Mouse (Mus musculus): Measurements from ENCODE around the gene Rara. TPM values are rescaled to one million over a fixed set of nuclear protein-coding genes. Genes with fewer than 3 reads are reported as not detected.

Rara gene
- polyA plus RNA-seq, 1 experiment: 37.0 TPM

DNA sequence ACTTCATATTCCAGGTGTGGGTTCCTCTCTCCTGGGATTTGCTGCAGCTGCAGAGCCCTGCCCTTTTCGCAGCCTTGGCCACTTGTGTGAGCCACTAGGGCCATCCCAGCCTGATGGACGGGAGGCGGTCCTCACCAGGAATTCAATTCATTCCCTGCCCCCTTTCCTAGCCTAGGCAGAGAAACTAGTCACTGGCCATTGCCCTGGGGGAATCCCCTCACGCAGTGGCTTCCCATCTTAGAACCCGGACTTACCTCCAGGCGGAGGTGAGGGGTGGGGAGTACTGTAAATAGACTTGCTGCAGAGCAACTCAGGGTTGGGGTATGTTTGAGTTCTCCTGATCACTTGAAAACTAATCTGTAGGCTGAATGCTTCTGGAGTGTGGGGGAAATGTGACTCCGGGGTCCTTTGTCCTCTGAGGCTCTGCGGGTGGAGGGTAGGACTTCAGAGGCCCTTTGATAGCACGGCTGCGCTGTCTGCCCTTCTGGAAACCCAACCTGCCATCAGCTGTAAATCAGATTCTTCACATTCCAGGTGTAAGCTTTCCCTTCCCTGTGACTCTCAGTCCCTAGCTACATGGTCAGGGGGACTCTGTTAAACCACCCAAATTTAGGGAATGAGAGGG lies 24.9 kb upstream of the Rara start:
- Histone ChIP-seq H3K4me3 (ENCODE audit: extremely low read depth, insufficient read depth, insufficient read length) (no peak overlapping the region), H3K27me3 (ENCODE audit: control insufficient read depth, insufficient read depth, low read length) (no peaks in the 10 kb centered on the region), H3K27ac (ENCODE audit: insufficient read depth, low read length) (no peak overlapping the region), H3K36me3 (ENCODE audit: control insufficient read depth, insufficient read depth, low read length) (peaks cover 22% of the 10 kb centered on the region), H3K4me1 (ENCODE audit: control insufficient read depth, insufficient read depth, insufficient read length) (peaks cover 2% of the 10 kb centered on the region; the same call in 1 of the 2 replicates)
- WGBS: 92% methylated on average over 10 of the region's 10 CpGs
- DNase-seq (ENCODE audit: low read depth in 1 of 2, low spot score in 2 of 2): no peak
- no peak for TF ChIP-seq POLR2A (IDR thresholded peaks at IDR 0.05; ENCODE audit: low read depth, low read length)
- TF ChIP-seq CTCF (IDR thresholded peaks at IDR 0.05; ENCODE audit: extremely low read depth, insufficient read depth, insufficient read length, insufficient replicate concordance): no peak

DNA sequence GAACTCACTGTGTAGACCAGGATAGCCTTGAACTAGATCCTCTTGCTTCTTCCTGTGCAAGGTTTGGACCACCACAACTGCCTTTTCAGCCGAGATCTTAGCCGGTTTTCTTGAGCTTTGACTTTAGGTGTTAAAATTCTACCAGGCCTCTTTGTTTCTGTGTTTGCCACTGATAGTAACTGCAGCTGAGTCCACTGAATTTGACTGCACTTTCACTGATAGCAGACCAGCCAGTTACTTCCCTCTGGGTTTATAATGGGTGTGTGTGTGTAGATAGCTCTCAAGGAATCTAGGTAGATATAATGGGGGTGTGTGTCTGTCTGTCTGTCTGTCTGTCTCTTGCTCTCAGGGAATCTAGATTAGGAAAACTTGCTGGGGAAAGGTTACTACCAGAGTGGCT lies 23.0 kb upstream of the Rara start:
- TF ChIP-seq CTCF (IDR thresholded peaks at IDR 0.05; ENCODE audit: extremely low read depth, insufficient read depth, insufficient read length, insufficient replicate concordance) (no peak), POLR2A (IDR thresholded peaks at IDR 0.05; ENCODE audit: low read depth, low read length) (no peak)
- 78% methylated on average over 2 of the region's 2 CpGs for WGBS
- no peaks in the 10 kb centered on the region for H3K27me3 ChIP-seq (ENCODE audit: control insufficient read depth, insufficient read depth, low read length)
- peaks cover 13% of the 10 kb centered on the region for H3K36me3 ChIP-seq (ENCODE audit: control insufficient read depth, insufficient read depth, low read length)
- no peak for DNase-seq (ENCODE audit: low read depth in 1 of 2, low spot score in 2 of 2)
- no peak overlapping the region for H3K4me3 ChIP-seq (ENCODE audit: extremely low read depth, insufficient read depth, insufficient read length)
- peaks cover 6% of the 10 kb centered on the region for H3K4me1 ChIP-seq (ENCODE audit: control insufficient read depth, insufficient read depth, insufficient read length)
- no peak overlapping the region for H3K27ac ChIP-seq (ENCODE audit: insufficient read depth, low read length)

DNA sequence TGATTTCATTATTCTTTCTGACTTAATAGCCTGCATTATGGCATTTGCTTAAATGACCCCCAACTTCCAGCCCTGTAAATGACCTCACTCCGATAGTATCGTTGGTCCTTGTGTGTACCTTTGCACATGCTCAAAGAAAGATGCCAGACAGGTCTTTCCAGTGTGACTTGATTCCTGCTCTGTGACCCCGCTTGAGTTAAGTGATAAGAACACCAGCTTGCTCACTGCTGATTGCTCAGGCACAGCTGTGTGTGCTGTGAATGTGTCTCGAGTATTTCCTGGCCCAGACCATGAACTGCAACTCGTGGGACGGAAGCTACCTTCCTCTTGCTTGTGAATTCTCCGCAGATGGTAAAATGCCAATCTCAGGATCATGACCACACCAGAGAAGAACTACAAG lies 22.6 kb upstream of the Rara start:
- 61% methylated on average over 7 of the region's 7 CpGs for WGBS
- no peak overlapping the region for H3K4me3 ChIP-seq (ENCODE audit: extremely low read depth, insufficient read depth, insufficient read length)
- no peak for DNase-seq (ENCODE audit: low read depth in 1 of 2, low spot score in 2 of 2)
- peaks cover 9% of the 10 kb centered on the region; the same call in 1 of the 2 replicates for H3K36me3 ChIP-seq (ENCODE audit: control insufficient read depth, insufficient read depth, low read length)
- no peak overlapping the region for H3K27ac ChIP-seq (ENCODE audit: insufficient read depth, low read length)
- peaks cover 6% of the 10 kb centered on the region for H3K4me1 ChIP-seq (ENCODE audit: control insufficient read depth, insufficient read depth, insufficient read length)
- TF ChIP-seq POLR2A (IDR thresholded peaks at IDR 0.05; ENCODE audit: low read depth, low read length) (no peak), CTCF (IDR thresholded peaks at IDR 0.05; ENCODE audit: extremely low read depth, insufficient read depth, insufficient read length, insufficient replicate concordance) (no peak)
- H3K27me3 ChIP-seq (ENCODE audit: control insufficient read depth, insufficient read depth, low read length): no peaks in the 10 kb centered on the region

DNA sequence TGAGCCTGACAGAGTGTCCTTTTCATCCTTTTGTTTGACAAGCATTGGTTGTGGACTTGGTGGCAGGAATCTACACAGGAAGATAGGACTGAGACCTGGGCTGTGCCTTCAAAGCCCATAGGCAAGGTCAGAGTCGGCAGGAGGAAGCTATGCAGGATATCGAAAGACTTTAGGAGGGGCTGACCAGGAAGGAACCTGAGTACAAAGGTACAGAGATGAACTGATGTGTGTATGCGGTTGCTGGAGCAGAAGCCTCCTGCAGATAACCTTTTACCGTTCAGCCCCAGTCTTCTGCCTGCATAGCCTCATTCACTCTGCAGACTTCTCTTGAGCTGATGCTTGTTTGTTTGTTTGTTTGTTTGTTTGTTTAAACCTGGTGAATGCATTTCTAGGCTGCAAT lies 22.0 kb upstream of the Rara start:
- no peak for TF ChIP-seq CTCF (IDR thresholded peaks at IDR 0.05; ENCODE audit: extremely low read depth, insufficient read depth, insufficient read length, insufficient replicate concordance)
- TF ChIP-seq POLR2A (IDR thresholded peaks at IDR 0.05; ENCODE audit: low read depth, low read length): no peak
- Histone ChIP-seq H3K27ac (ENCODE audit: insufficient read depth, low read length) (no peak overlapping the region), H3K27me3 (ENCODE audit: control insufficient read depth, insufficient read depth, low read length) (no peaks in the 10 kb centered on the region), H3K4me1 (ENCODE audit: control insufficient read depth, insufficient read depth, insufficient read length) (peaks cover 3% of the 10 kb centered on the region), H3K36me3 (ENCODE audit: control insufficient read depth, insufficient read depth, low read length) (peaks cover 9% of the 10 kb centered on the region; the same call in 1 of the 2 replicates), H3K4me3 (ENCODE audit: extremely low read depth, insufficient read depth, insufficient read length) (no peak overlapping the region)
- 61% methylated on average over 4 of the region's 4 CpGs for WGBS
- no peak for DNase-seq (ENCODE audit: low read depth in 1 of 2, low spot score in 2 of 2)

DNA sequence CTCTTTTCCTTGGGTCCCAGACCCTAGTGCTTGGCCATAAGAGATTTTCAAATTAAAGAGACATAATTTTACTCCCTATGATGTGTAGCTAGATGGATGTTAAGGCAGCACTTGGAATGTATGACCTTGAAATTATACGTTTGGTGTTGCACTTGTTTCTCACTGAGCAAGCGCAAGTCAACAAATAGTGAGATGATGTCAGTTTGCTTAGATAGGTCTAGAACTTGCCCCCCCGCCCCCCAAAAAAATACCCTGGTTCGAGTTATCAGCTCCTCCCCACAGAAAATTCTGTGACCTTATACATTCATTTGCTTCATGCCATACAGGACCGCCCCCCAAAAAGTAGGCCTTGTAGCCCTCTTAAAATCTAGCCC lies 20.6 kb upstream of the Rara start:
- no peak for DNase-seq (ENCODE audit: low read depth in 1 of 2, low spot score in 2 of 2)
- Histone ChIP-seq H3K4me3 (ENCODE audit: extremely low read depth, insufficient read depth, insufficient read length) (no peak overlapping the region; the same call in 1 of the 2 replicates), H3K27ac (ENCODE audit: insufficient read depth, low read length) (peak overlapping the region; percentile 7; the same call in 1 of the 2 replicates), H3K36me3 (ENCODE audit: control insufficient read depth, insufficient read depth, low read length) (0 out of 2 replicates have a peak, but pooled peaks cover 4% of the 10 kb centered on the region), H3K27me3 (ENCODE audit: control insufficient read depth, insufficient read depth, low read length) (no peaks in the 10 kb centered on the region), H3K4me1 (ENCODE audit: control insufficient read depth, insufficient read depth, insufficient read length) (peaks cover 3% of the 10 kb centered on the region)
- WGBS: 62% methylated on average over 5 of the region's 5 CpGs
- TF ChIP-seq CTCF (IDR thresholded peaks at IDR 0.05; ENCODE audit: extremely low read depth, insufficient read depth, insufficient read length, insufficient replicate concordance) (no peak), POLR2A (IDR thresholded peaks at IDR 0.05; ENCODE audit: low read depth, low read length) (no peak)

DNA sequence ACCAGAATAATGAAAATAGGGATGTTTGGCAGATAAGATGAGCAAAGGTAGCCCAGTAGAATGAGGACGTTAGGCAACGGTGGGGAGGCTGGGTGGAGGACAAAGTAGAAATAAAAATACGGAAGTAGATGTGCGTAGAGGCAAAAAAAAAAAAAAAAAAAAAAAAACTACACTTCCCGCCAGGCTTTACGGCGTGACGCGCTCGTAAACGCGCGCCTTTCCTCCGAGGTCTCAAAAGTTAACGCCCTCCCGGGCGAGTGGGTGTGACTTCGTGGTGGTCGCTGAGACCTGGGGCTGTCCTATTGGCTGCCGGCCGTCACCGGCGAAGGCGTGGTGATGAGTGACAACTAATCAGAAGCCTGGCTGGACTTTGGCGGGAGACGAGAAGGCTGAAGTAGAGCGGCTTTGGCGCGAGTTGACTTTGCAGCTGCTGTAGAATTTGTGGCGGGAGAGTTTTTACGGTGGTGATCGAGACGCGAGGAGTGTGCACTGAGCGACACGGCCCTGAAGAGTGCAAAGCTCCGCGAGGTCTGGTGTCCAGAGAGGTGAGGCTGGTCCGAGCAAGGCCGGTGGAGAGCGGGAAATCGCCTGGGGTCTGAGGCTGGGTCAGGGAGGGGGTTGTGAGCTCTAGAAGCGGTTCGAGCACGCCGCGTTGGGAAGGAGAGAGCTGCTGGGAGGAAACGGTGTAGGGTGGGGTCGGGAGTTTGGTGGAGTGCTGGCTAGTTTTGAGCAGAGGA lies 20.0 kb upstream of the Rara start, which contains the start of gene Cdc6:
Gene Cdc6 (plus strand): TSS at position 365 of the 737 bp plus-strand sequence.
- under 1% methylated on average over 49 of the region's 49 CpGs for WGBS
- TF ChIP-seq POLR2A (IDR thresholded peaks at IDR 0.05; ENCODE audit: low read depth, low read length) (no peak), CTCF (IDR thresholded peaks at IDR 0.05; ENCODE audit: extremely low read depth, insufficient read depth, insufficient read length, insufficient replicate concordance) (no peak)
- Histone ChIP-seq H3K27ac (ENCODE audit: insufficient read depth, low read length) (peak within 1 kb of the TSS; percentile 7), H3K4me3 (ENCODE audit: extremely low read depth, insufficient read depth, insufficient read length) (peak within 1 kb of the TSS; percentile 60), H3K36me3 (ENCODE audit: control insufficient read depth, insufficient read depth, low read length) (0 out of 2 replicates have a peak, but pooled peaks cover 3% of the 10 kb centered on the region), H3K27me3 (ENCODE audit: control insufficient read depth, insufficient read depth, low read length) (no peaks in the 10 kb centered on the region), H3K4me1 (ENCODE audit: control insufficient read depth, insufficient read depth, insufficient read length) (peaks cover 3% of the 10 kb centered on the region)
- peak; percentile 94 to 96 for DNase-seq (ENCODE audit: low read depth in 1 of 2, low spot score in 2 of 2)

Measured in spleen, adult 2 months (tissue).